Mouse (Mus musculus): ENCODE results near the gene Vps4a. TPM values are rescaled to one million over a fixed set of nuclear protein-coding genes. Genes with fewer than 3 reads are reported as not detected.

The Vps4a gene
- polyA plus RNA-seq, 1 experiment from 2014 or later, result 68.9 TPM

DNA sequence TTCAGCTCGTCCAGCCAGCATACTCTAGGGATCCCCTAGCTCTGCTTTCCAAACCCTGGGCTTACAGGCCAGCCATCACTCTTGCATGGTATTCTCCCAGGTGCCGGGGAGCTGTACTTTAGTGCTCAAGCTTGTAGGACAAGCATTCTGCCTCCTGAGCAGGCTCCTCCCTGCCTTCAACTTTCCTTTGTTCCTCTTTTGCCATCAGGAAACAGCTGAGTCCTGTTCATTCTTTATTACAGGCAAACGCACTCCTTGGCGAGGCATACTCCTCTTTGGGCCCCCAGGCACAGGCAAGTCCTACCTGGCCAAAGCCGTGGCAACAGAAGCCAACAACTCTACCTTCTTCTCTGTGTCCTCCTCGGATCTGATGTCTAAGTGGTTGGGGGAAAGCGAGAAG lies 9.6 kb downstream of the Vps4a start:
- no peak for ATAC-seq (ENCODE audit: low read depth)
- Histone ChIP-seq H3K9me3 (ENCODE audit: control insufficient read depth, low read length) (no peaks in the 10 kb centered on the region), H3K4me3 (ENCODE audit: low read length) (no peak overlapping the region), H3K27me3 (ENCODE audit: control insufficient read depth, insufficient read depth, low read depth, low read length) (no peaks in the 10 kb centered on the region), H3K4me2 (ENCODE audit: low read depth, low read length) (no peak overlapping the region), H3K27ac (ENCODE audit: low read length) (no peak overlapping the region), H3K36me3 (ENCODE audit: control insufficient read depth, insufficient read depth, low read length) (peaks cover 34% of the 10 kb centered on the region), H3K9ac (ENCODE audit: low read length) (no peak overlapping the region), H3K4me1 (replicated peaks; ENCODE audit: control insufficient read depth, insufficient read depth, low read length) (no peaks in the 10 kb centered on the region)
- WGBS, result 72% methylated on average over 7 of the region's 7 CpGs

GRCm38 (mm10) chr8:107045478-107045877 lies 14.5 kb downstream of the Vps4a start:
- Histone ChIP-seq H3K4me3 (ENCODE audit: low read length) (no peak overlapping the region), H3K9me3 (ENCODE audit: control insufficient read depth, low read length) (no peaks in the 10 kb centered on the region), H3K4me1 (replicated peaks; ENCODE audit: control insufficient read depth, insufficient read depth, low read length) (peaks cover 6% of the 10 kb centered on the region; the same call in 1 of the 2 replicates), H3K9ac (ENCODE audit: low read length) (no peak overlapping the region), H3K36me3 (ENCODE audit: control insufficient read depth, insufficient read depth, low read length) (peaks cover 52% of the 10 kb centered on the region), H3K27me3 (ENCODE audit: control insufficient read depth, insufficient read depth, low read depth, low read length) (no peaks in the 10 kb centered on the region), H3K27ac (ENCODE audit: low read length) (no peak overlapping the region), H3K4me2 (ENCODE audit: low read depth, low read length) (no peak overlapping the region)
- ATAC-seq (ENCODE audit: low read depth), result no peak
- WGBS, result 86% methylated on average over 6 of the region's 6 CpGs

- Histone ChIP-seq H3K4me3 (ENCODE audit: low read length) (no peak overlapping the region), H3K27me3 (ENCODE audit: control insufficient read depth, insufficient read depth, low read depth, low read length) (no peaks in the 10 kb centered on the region), H3K4me2 (ENCODE audit: low read depth, low read length) (no peak overlapping the region), H3K4me1 (replicated peaks; ENCODE audit: control insufficient read depth, insufficient read depth, low read length) (peaks cover 6% of the 10 kb centered on the region; the same call in 1 of the 2 replicates), H3K36me3 (ENCODE audit: control insufficient read depth, insufficient read depth, low read length) (peaks cover 55% of the 10 kb centered on the region), H3K9me3 (ENCODE audit: control insufficient read depth, low read length) (no peaks in the 10 kb centered on the region), H3K27ac (ENCODE audit: low read length) (no peak overlapping the region), H3K9ac (ENCODE audit: low read length) (no peak overlapping the region)
- ATAC-seq (ENCODE audit: low read depth), result no peak
- WGBS, result 83% methylated on average over 5 of the region's 5 CpGs
Observed at GRCm38 (mm10) chr8:107046976-107047375, 16.0 kb downstream of the Vps4a start.

- peak; percentile 87 for ATAC-seq (ENCODE audit: low read depth)
- under 1% methylated on average over 76 of the region's 87 CpGs for WGBS
Observed at GRCm38 (mm10) chr8:107048061-107048941, 17.3 kb downstream of the Vps4a start, which contains the start of gene Pdf. TSS of gene Pdf (minus strand) at chr8:107048614.

GRCm38 (mm10) chr8:107049480-107049879 lies 18.5 kb downstream of the Vps4a start:
- H3K27ac ChIP-seq (ENCODE audit: low read length), result no peak overlapping the region
- peak overlapping the region; percentile 80 for H3K4me2 ChIP-seq (ENCODE audit: low read depth, low read length)
- no peaks in the 10 kb centered on the region for H3K9me3 ChIP-seq (ENCODE audit: control insufficient read depth, low read length)
- H3K9ac ChIP-seq (ENCODE audit: low read length), result no peak overlapping the region
- ATAC-seq (ENCODE audit: low read depth), result no peak
- no peak overlapping the region; the same call in 1 of the 2 replicates for H3K4me3 ChIP-seq (ENCODE audit: low read length)
- peaks cover 47% of the 10 kb centered on the region for H3K36me3 ChIP-seq (ENCODE audit: control insufficient read depth, insufficient read depth, low read length)
- H3K27me3 ChIP-seq (ENCODE audit: control insufficient read depth, insufficient read depth, low read depth, low read length), result no peaks in the 10 kb centered on the region
- WGBS, result 95% methylated on average over 4 of the region's 4 CpGs
- peaks cover 6% of the 10 kb centered on the region; the same call in 1 of the 2 replicates for H3K4me1 ChIP-seq (replicated peaks; ENCODE audit: control insufficient read depth, insufficient read depth, low read length)

More at GRCm38 (mm10) chr8:107048061-107048941, 17.3 kb downstream of the Vps4a start, which contains the start of gene Pdf:
- H3K4me1 ChIP-seq (replicated peaks; ENCODE audit: control insufficient read depth, insufficient read depth, low read length), result peaks cover 6% of the 10 kb centered on the region; the same call in 1 of the 2 replicates
- H3K36me3 ChIP-seq (ENCODE audit: control insufficient read depth, insufficient read depth, low read length), result peaks cover 58% of the 10 kb centered on the region
- H3K9ac ChIP-seq (ENCODE audit: low read length), result peak within 1 kb of the TSS; percentile 91
- H3K4me2 ChIP-seq (ENCODE audit: low read depth, low read length), result peak within 1 kb of the TSS; percentile 80
- H3K4me3 ChIP-seq (ENCODE audit: low read length), result peak within 1 kb of the TSS; percentile 81
- H3K9me3 ChIP-seq (ENCODE audit: control insufficient read depth, low read length), result no peaks in the 10 kb centered on the region
- H3K27ac ChIP-seq (ENCODE audit: low read length), result peak within 1 kb of the TSS; percentile 88
- no peaks in the 10 kb centered on the region for H3K27me3 ChIP-seq (ENCODE audit: control insufficient read depth, insufficient read depth, low read depth, low read length)

DNA sequence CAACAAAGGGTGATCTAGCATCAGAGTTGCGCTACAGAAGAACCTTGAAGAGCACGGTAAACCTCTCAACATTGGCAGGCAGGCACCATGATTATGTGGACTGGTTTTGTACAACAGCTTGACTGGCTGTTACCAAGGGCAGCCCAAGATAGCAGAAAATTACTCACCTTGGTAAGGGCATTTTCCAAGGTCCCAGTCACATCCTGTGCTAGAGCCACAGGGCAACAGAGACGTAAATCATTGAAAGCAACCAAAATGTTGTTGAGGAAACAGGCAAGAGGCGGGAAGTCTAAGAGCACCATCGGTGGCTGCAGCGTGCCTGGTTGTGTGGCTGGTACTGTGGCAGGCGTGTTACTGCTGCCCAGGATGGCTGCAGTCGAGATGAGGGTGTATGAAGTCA lies 21.0 kb downstream of the Vps4a start:
- Histone ChIP-seq H3K9me3 (ENCODE audit: control insufficient read depth, low read length) (no peaks in the 10 kb centered on the region), H3K4me3 (ENCODE audit: low read length) (no peak overlapping the region), H3K27ac (ENCODE audit: low read length) (no peak overlapping the region), H3K4me2 (ENCODE audit: low read depth, low read length) (no peak overlapping the region), H3K9ac (ENCODE audit: low read length) (no peak overlapping the region), H3K27me3 (ENCODE audit: control insufficient read depth, insufficient read depth, low read depth, low read length) (no peaks in the 10 kb centered on the region), H3K36me3 (ENCODE audit: control insufficient read depth, insufficient read depth, low read length) (peaks cover 28% of the 10 kb centered on the region), H3K4me1 (replicated peaks; ENCODE audit: control insufficient read depth, insufficient read depth, low read length) (peaks cover 13% of the 10 kb centered on the region)
- ATAC-seq (ENCODE audit: low read depth), result no peak
- WGBS, result 94% methylated on average over 8 of the region's 8 CpGs

DNA sequence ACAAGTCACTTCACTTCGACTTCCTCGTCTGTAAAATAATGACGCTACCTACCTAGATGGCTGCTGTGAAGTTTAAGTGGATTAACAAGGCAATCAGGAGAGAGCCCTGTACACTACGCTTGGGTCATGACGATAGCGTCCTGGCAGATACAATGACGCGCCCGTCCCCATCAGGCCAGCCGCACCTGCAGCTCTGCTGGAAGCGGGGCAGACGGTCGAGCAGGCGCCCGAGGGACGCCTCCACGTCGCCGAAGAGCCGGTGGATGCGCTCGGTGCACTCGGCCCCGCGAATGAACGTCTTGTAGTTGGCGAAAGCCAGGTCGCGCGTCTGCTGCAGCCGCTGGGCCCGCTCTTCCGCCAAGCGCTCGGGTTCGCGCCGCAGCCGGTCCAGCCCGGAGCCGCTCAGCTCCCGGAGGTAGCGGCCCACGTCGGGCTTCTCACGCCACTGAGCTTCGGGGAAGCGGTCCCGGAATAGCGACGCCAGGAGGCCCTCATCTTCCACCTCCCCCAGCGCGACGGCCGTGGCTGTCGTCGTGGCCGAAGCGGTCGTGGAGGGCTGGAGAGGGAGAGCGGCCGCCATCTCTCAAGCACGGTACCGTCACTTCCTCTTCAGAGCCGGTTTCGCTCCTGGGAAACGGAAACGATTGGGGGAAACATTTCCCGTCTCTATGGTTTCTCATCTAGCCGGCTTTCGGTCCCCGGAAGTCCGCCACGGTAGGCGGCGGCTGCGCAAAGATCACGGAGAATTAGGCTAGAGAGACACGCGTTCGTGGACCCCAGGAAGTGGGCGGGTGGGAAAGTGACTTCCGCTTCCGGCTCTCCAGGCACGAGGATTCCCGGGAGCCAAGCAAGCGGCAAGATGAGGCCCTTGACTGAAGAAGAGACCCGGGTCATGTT lies 25.3 kb downstream of the Vps4a start, which contains the start of the genes Cog8 and Nip7:
Gene Cog8 (minus strand): TSS at position 614 of the 897 bp plus-strand sequence.
Gene Nip7 (plus strand): TSS at position 802 of the 897 bp plus-strand sequence.
- peaks cover 17% of the 10 kb centered on the region for H3K4me1 ChIP-seq (replicated peaks; ENCODE audit: control insufficient read depth, insufficient read depth, low read length)
- H3K36me3 ChIP-seq (ENCODE audit: control insufficient read depth, insufficient read depth, low read length), result peaks cover 25% of the 10 kb centered on the region
- WGBS, result under 1% methylated on average over 88 of the region's 88 CpGs
- peak within 1 kb of the TSS; percentile 91 for H3K4me2 ChIP-seq (ENCODE audit: low read depth, low read length)
- peak within 1 kb of the TSS; percentile 71 for H3K27ac ChIP-seq (ENCODE audit: low read length)
- H3K27me3 ChIP-seq (ENCODE audit: control insufficient read depth, insufficient read depth, low read depth, low read length), result no peaks in the 10 kb centered on the region
- no peaks in the 10 kb centered on the region for H3K9me3 ChIP-seq (ENCODE audit: control insufficient read depth, low read length)
- ATAC-seq (ENCODE audit: low read depth), result peak; percentile 96
- H3K9ac ChIP-seq (ENCODE audit: low read length), result peak within 1 kb of the TSS; percentile 92
- peak within 1 kb of the TSS; percentile 97 for H3K4me3 ChIP-seq (ENCODE audit: low read length)

- Histone ChIP-seq H3K9ac (ENCODE audit: low read length) (peak overlapping the region; percentile 81), H3K27ac (ENCODE audit: low read length) (peak overlapping the region; percentile 30; the same call in 1 of the 2 replicates)
- WGBS, result under 1% methylated on average over 33 of the region's 33 CpGs
Observed at GRCm38 (mm10) chr8:107056973-107057369, 25.9 kb downstream of the Vps4a start.

More at GRCm38 (mm10) chr8:107056973-107057369, 25.9 kb downstream of the Vps4a start:
- Histone ChIP-seq H3K27me3 (ENCODE audit: control insufficient read depth, insufficient read depth, low read depth, low read length) (no peaks in the 10 kb centered on the region), H3K36me3 (ENCODE audit: control insufficient read depth, insufficient read depth, low read length) (peaks cover 21% of the 10 kb centered on the region), H3K4me1 (replicated peaks; ENCODE audit: control insufficient read depth, insufficient read depth, low read length) (peaks cover 17% of the 10 kb centered on the region), H3K9me3 (ENCODE audit: control insufficient read depth, low read length) (no peaks in the 10 kb centered on the region), H3K4me2 (ENCODE audit: low read depth, low read length) (peak overlapping the region; percentile 91), H3K4me3 (ENCODE audit: low read length) (peak overlapping the region; percentile 97)
- ATAC-seq (ENCODE audit: low read depth), result peak; percentile 68
